Mouse (Mus musculus): ENCODE measurements around the gene Ppp2ca.
"Not testable (repeated sequence)": the region's sequence is repeated elsewhere in the genome, so short reads cannot be mapped to it uniquely, and the experiment has no call there.

Ppp2ca gene

DNA sequence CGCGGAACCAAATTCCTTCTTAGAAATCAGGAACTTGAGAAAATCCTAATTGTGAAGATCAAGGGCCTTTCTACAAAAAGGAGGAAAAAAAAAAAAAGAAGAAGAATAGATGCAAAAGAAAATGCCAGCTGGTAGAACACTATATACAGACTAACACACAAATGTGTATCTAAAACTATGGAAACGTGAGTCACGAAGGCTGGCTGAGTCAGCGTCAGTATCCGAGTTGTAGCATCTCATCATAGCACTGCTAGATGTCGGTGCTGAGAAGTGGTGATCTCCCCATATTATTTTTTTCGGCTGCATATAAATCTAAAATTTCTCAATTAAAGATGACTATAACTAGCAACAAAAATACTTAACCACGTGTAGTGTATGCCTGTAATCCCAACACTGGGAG, 7.2 kb upstream of the Ppp2ca start:
- DNase-seq (ENCODE audit: extremely low read depth, insufficient read length, low spot score), result no peak

GRCm38 (mm10) chr11:52094568-52094967, 3.9 kb upstream of the Ppp2ca start:
- DNase-seq (ENCODE audit: extremely low read depth, insufficient read length, low spot score), result no peak

DNA sequence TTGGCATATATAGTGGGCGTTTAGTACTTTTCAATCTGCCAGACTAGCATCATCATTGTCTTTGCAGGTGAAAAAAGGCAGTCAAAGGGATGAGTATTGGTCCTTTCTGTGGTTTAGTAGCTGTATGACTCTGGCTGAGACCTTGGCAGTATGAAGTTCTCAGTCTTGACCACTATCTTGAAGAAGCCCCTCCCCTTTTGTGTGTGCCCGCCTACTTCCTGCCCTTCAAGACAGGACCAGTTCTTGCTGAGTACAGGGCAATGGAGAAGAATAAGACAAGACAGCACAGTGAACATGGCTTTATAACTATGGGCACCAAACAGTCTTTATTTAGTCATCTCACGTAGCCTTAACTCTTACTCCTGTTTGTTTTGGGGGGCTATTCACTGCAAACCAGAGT, 1.5 kb upstream of the Ppp2ca start:
- no peak for DNase-seq (ENCODE audit: extremely low read depth, insufficient read length, low spot score)

DNA sequence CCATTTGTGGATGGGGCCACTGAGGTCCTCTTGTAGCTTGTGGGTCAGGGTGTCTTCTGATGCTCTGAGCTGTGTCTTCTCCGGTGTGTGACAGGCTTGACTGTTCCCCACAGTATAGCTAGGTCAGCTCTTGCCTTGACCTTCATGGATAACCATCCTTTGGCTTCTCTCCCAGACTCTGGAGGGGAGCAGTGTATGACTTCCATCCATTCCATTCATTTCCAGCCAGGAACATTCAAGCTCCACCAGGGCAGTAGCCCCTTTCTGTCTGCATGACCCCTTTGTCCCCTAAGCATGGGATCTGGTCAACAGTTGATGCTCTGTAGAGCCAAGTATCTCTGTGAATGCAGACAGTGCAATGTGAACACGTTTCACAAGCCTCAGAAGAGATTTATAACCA, 885 bp upstream of the Ppp2ca start:
- DNase-seq (ENCODE audit: extremely low read depth, insufficient read length, low spot score), result no peak

DNA sequence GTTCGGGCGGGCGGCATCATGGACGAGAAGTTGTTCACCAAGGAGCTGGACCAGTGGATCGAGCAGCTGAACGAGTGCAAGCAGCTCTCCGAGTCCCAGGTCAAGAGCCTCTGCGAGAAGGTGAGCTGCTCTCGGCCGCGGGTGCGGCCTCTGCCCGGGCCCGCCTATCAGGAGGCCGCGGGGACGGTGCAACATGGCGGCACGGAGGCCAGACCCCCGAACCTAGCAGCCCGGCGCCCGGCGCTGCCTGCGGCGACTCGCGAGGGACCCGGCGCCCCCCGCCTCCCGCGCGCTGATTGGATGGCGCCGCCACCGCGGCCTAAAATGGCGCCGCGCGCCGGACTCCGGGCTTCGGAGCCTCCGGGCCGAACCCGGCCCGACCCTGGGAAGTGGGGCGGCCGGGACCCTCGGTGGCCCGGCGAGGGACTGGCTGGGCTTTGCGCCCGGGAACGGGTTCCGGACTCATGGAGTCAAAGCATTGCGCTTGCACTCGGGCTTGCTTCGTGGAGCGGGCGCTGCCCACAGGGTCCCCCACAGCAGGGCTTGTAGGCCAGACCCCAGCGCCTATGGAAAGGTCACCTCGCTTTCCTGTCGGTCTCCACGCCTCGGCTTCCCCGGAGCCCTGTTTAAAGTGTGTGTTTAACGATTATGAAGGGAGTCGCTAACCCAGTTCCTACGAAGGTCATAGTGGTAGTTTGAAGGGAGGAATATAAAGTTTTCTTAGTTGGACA, 715 bp downstream of the Ppp2ca start:
- DNase-seq (ENCODE audit: extremely low read depth, insufficient read length, low spot score), result peak; percentile 76

DNA sequence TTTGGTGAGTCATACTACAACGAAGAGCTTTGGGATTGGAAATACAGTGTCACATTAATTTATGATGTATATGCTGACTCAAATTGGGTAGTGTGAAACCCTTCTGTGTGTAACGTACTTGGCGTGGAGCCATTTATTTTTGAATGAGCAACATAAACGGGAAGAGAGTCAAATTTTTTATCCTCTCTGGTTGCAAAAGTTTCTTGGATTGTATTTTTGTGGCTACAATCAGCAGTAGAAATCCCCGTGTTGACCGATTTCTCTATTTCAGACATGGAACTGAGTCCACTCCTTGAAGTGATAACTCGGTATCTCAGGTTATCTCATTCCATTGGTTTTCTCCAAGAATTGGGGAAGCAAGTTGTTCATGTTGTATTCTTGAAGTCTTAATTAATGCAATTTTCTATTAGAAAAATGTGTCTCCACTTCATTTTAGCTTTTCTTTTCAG, 1.3 kb downstream of the Ppp2ca start:
- no peak for DNase-seq (ENCODE audit: extremely low read depth, insufficient read length, low spot score)

DNA sequence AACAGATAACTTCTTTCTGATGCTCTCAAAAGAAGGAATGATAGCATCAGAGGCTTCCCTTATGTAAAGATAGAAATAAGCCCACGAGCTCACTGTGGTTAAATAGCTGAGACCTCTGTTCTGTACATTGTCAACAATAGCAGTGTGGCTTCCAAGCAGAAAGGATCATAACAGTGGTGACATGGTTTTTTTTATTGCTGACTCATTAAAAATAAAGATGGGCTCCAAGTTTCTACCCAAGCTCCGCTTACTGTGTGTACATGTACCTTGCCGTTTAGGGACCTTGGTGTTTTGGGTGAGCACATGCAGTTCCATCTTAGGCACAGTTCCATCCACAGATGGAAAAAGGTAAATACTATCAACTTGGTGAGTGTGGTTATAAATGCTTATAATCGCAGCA, 4.5 kb downstream of the Ppp2ca start:
- no peak for DNase-seq (ENCODE audit: extremely low read depth, insufficient read length, low spot score)

- no peak for DNase-seq (ENCODE audit: extremely low read depth, insufficient read length, low spot score)
Measured at GRCm38 (mm10) chr11:52105503-52105902, 7.0 kb downstream of the Ppp2ca start.

DNA sequence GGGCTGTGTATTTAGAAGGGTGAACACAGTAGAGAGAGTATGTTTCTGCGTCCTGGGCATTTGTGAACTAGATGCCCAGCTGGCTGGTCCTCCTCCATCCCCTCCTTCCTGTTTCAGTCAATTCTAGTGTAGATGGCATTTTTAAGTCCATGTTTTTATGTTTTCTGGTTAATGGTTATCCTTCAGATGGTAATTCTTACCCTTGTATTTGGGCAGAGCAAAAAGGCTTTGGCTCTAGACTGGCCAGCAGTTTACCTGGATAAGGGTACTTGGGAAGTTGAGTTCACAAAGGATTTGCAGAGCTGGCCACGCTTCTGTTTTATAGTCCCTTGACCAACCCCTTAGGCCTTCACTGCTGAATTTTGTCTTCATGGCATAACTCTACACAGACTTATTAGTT, 7.6 kb downstream of the Ppp2ca start:
- DNase-seq (ENCODE audit: extremely low read depth, insufficient read length, low spot score), result no peak

DNA sequence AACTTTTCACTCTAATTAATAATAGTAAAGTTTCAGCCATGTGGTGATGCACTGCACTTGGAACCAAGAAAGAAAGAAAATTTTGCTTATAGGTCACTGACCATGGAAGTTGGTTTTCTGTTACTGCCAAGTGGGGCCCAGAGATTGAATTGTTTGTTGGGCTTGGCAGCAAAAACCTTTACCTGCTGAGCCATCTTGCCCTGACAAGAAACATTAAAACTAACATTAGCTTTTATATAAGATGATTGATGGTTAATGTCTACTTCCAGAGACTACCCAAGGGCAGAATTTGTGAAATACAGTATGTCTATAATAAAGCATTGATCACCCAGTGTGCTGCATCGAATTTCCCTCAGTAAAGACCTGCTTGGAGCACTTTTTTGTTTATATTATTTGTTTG, 8.0 kb downstream of the Ppp2ca start:
- no peak for DNase-seq (ENCODE audit: extremely low read depth, insufficient read length, low spot score)

DNA sequence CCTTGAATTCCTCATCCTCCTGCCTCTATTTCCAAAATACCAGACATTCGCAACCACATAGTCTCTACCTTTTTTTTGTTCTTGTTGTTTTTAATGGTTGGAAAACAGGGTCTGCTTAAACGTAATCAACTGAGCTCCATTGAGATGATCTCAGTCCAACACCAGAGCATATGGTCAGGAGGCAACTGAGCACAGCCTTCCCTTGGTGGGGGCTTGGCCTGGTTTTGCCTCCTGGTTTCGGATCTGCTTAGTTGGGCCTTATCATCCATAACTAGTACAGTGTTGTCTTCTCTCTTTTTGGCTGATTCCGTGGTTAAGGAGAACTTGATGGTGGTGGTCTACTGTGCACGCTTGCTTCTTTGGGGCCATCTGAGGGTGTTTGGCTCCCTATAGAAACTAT, 10.3 kb downstream of the Ppp2ca start:
- DNase-seq (ENCODE audit: extremely low read depth, insufficient read length, low spot score), result no peak

GRCm38 (mm10) chr11:52109421-52109820, 10.9 kb downstream of the Ppp2ca start:
- no peak for DNase-seq (ENCODE audit: extremely low read depth, insufficient read length, low spot score)

DNA sequence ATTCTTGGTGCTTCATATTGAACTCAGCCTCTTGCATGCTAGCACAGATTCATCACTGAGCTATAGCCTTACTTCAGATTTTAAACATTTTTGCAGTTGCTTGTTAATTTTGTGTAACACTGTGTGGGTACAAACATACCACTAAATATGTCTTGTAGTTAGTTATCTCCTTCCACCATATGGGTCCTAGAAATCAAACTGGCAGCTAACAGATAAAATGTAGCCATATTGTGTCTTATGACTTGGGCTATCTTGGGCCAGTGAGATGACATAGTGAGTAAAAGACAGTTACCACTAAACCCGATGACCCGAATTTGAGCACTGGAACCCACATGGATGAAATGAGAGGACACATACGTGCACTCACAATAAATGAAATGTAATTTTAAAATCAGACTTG, 17.0 kb downstream of the Ppp2ca start:
- no peak for DNase-seq (ENCODE audit: extremely low read depth, insufficient read length, low spot score)

DNA sequence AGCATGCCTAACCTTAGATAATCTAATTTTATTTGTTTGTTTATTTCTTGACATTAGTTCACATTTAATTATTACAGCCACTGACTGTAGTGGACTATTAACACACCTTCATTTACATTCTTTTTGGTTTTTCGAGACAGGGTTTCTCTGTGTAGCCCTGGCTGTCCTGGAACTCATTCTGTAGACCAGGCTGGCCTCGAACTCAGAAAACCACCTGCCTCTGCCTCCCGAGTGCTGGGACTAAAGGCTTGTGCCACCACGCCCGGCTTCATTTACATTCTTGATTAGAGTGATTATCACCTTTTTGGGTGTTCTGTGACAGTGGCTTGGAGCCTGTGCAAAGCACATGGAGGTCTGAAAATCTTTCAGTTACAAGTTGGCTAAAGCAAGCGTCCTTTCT, 17.6 kb downstream of the Ppp2ca start:
- DNase-seq (ENCODE audit: extremely low read depth, insufficient read length, low spot score), result not testable (repeated sequence)

GRCm38 (mm10) chr11:52117156-52117555, 18.7 kb downstream of the Ppp2ca start:
- no peak for DNase-seq (ENCODE audit: extremely low read depth, insufficient read length, low spot score)

DNA sequence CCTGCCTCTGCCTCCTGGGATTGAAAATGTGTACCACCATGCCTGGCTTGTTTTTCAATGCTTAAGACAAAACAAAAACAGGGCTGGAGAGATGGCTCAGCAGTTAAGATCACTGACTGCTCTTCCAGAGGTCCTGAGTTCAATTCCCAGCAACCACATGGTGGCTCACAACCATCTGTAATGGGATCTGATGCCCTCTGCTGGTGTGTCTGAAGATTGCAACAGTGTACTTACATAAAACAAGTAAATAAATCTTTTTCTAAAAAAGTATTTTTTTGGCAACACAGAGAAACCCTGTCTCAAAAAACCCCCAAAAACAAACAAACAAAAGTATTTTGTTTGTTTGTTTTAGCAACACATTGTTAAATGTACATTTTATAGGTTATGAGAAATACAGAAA, 21.9 kb downstream of the Ppp2ca start:
- not testable (repeated sequence) for DNase-seq (ENCODE audit: extremely low read depth, insufficient read length, low spot score)

DNA sequence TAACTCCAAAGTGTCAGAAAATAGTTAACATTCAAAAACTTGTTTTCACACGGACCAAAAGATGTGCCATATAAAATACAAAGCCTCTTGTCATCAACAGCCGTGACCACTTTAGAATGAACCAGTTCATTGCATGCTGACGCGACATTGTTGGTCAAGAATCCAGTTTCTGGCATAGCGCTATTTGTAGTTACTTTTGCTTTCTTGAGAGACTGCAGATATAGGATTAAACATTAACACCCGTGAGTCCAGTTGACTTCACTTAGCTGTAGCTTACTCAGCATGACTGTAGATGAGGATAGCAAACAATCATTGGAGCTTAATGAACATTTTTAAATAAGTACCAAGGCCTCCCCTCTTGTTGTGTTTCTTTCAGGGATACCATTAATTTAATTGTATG, 23.6 kb downstream of the Ppp2ca start:
- no peak for DNase-seq (ENCODE audit: extremely low read depth, insufficient read length, low spot score)

DNA sequence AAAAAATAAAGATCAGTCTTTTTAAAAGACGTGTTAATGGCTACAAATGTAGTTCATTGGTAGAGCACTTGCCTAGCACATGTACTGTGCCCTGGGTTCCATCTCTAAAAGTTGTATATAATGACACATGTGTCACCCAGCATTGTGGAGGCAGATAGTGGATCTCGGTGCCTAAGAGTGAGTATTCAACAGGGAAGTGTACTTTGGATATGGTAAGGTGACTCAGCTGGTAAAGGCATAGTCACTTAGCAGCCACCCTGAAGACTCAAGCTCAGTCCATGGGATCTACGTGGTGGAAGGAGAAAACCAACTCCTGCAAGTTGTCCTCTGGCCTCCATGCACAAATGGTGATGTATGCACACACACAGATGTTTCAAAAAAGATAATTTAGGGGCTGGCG, 26.0 kb downstream of the Ppp2ca start:
- no peak for DNase-seq (ENCODE audit: extremely low read depth, insufficient read length, low spot score)

- DNase-seq (ENCODE audit: extremely low read depth, insufficient read length, low spot score), result no peak
Measured at GRCm38 (mm10) chr11:52127169-52127568, 28.7 kb downstream of the Ppp2ca start.

DNA sequence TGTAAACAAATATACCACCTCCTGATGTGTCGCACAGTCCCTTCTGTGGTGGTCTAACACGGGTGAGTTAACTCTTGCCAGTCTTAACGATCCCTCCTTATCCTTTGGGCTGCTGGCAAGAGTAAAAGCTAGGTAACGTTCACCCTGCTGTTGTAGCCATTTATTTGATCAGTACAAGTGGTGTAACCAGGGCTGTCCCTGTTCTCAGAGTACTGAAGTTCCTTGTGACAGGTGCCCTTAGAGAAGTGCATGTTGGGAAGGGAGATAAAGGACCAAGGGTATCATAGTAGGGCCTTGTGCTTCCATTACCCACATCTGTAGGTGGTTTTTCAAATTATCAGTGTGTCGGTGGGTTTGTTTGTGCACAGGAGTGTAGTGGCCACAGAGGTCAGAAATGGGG, 29.3 kb downstream of the Ppp2ca start:
- DNase-seq (ENCODE audit: extremely low read depth, insufficient read length, low spot score), result no peak

GRCm38 (mm10) chr11:52128316-52129061, 30.0 kb downstream of the Ppp2ca start:
- DNase-seq (ENCODE audit: extremely low read depth, insufficient read length, low spot score), result no peak

GRCm38 (mm10) chr11:52129171-52129570, 30.7 kb downstream of the Ppp2ca start:
- no peak for DNase-seq (ENCODE audit: extremely low read depth, insufficient read length, low spot score)
